Mouse (Mus musculus): Measurements from ENCODE around the gene Clec2d.

DNA sequence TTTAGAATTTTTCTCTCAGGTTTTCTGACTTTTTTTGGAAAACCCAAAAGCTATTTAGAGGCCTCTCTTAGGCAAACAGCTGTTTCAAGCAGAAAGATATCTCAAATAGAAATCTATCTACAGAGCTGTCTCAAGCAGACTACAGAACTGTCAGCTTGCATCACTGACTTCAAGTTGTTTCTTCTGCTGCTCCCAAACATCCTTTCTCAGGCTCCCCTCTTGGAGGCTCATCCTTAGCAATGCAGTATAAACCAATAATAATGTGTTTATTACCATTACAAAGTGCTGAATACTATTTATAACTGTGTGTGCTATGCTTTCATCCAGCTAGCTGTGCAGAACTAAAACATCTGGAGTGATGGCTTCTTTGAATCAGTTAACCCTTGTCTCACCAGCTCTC lies 5.6 kb upstream of the Clec2d start:
- no peak for TF ChIP-seq CTCF (conservative IDR thresholded peaks at IDR 0.05; ENCODE audit: low read length)
- TF ChIP-seq NANOG (IDR thresholded peaks at IDR 0.05; ENCODE audit: borderline replicate concordance, low read length) = no peak
- TF ChIP-seq POU5F1 (IDR thresholded peaks at IDR 0.05; ENCODE audit: borderline replicate concordance, low read length) = no peak
